Mouse (Mus musculus) spleen, adult 2 months (tissue): ENCODE measurements around the gene Apol7a. TPM values are rescaled to one million over a fixed set of nuclear protein-coding genes. Genes with fewer than 3 reads are reported as not detected.
A peak's percentile ranks its signal among the peaks of the same experiment; 100 is the strongest.

Source experiments
- DNase-seq, 2 experiments: peaks; one replicate each; pipeline versions ENCODE4 v3.0.0 to v3.0.0-alpha.2; 2012 to 2021; ENCODE audit warnings: low spot score in 2 of 2, low read depth in 1 of 2
- H3K27ac ChIP-seq: fragments of 200-500 bp; 2 replicates; pipeline ENCODE4 v1.5.1; 2012; ENCODE audit warnings: low read length, inconsistent platforms; ENCODE audit not compliant: insufficient read depth
- H3K27me3 ChIP-seq: fragments of 200-500 bp; 2 replicates; pipeline ENCODE4 v1.6.1; 2012; ENCODE audit warnings: mild to moderate bottlenecking, moderate library complexity, low read length, inconsistent platforms; ENCODE audit not compliant: control insufficient read depth, insufficient read depth
- H3K36me3 ChIP-seq: fragments of 200-500 bp; 2 replicates; pipeline ENCODE4 v1.6.1; 2012; ENCODE audit warnings: mild to moderate bottlenecking, low read length, inconsistent platforms; ENCODE audit not compliant: control insufficient read depth, insufficient read depth
- H3K4me1 ChIP-seq: fragments of 200-500 bp; 2 replicates; pipeline ENCODE4 v1.6.1; 2011; ENCODE audit warnings: inconsistent platforms; ENCODE audit not compliant: control insufficient read depth, insufficient read depth, insufficient read length
- H3K4me3 ChIP-seq: fragments of 200-500 bp; 2 replicates; pipeline ENCODE4 v1.5.1; 2011; ENCODE audit warnings: mild to moderate bottlenecking, inconsistent platforms; ENCODE audit not compliant: insufficient read depth, insufficient read length; ENCODE audit errors: extremely low read depth
- CTCF ChIP-seq: fragments of 200-500 bp; IDR thresholded peaks from 2 replicates; pipeline ENCODE4 v1.5.1; 2011; ENCODE audit warnings: mild to moderate bottlenecking, inconsistent platforms; ENCODE audit not compliant: insufficient read depth, insufficient read length, insufficient replicate concordance; ENCODE audit errors: extremely low read depth
- POLR2A ChIP-seq: fragments of 200-500 bp; IDR thresholded peaks from 2 replicates; pipeline ENCODE4 v1.6.1; 2011; ENCODE audit warnings: low read depth, low read length, inconsistent platforms
- WGBS: fragments of 180-500 bp; shearing (Covaris S2); methylation state at CpG from one replicate; pipeline ENCODE4 v1.1.7; 2018; 5-methylcytosine and 5-hydroxymethylcytosine counted together
- polyA plus RNA-seq: library from polyadenylated mRNA; depleted of rRNA; stranded (reverse); fragments of >200 nt; gene quantifications from 2 replicates; pipeline ENCODE4 v1.2.3, GENCODE M21; 2012; rRNA removed

Apol7a gene
- polyA plus RNA-seq, 1 experiment, result 0.18 TPM

GRCm38 (mm10) chr15:77344127-77345125 is 54.5 kb downstream of the Apol7a start:
- no peak for TF ChIP-seq POLR2A
- no peak for TF ChIP-seq CTCF
- Histone ChIP-seq H3K4me1 (no peaks in the 10 kb centered on the region), H3K4me3 (no peak overlapping the region), H3K27ac (no peak overlapping the region), H3K27me3 (no peaks in the 10 kb centered on the region), H3K36me3 (no peaks in the 10 kb centered on the region)
- DNase-seq, result no peak
- 71% methylated on average over 17 of the region's 17 CpGs for WGBS

- Histone ChIP-seq H3K27ac (no peak overlapping the region), H3K4me3 (no peak overlapping the region), H3K27me3 (no peaks in the 10 kb centered on the region), H3K4me1 (no peaks in the 10 kb centered on the region), H3K36me3 (no peaks in the 10 kb centered on the region)
- TF ChIP-seq CTCF, result peak; percentile 34; the same call in 1 of the 2 replicates
- TF ChIP-seq POLR2A, result no peak
- no peak for DNase-seq
- WGBS, result 5% methylated on average over 13 of the region's 13 CpGs
These were observed 55.3 kb downstream of the Apol7a start for GRCm38 (mm10) chr15:77343527-77344091.

- H3K27me3 ChIP-seq, result no peaks in the 10 kb centered on the region
- no peaks in the 10 kb centered on the region for H3K4me1 ChIP-seq
- H3K36me3 ChIP-seq, result no peaks in the 10 kb centered on the region
- H3K4me3 ChIP-seq, result no peak overlapping the region
- no peak for TF ChIP-seq POLR2A
- no peak for TF ChIP-seq CTCF
- no peak overlapping the region for H3K27ac ChIP-seq
- DNase-seq, result no peak
- 9% methylated on average over 18 of the region's 18 CpGs for WGBS
These were observed 55.9 kb downstream of the Apol7a start for GRCm38 (mm10) chr15:77342962-77343526.

GRCm38 (mm10) chr15:77342005-77342404 is 56.9 kb downstream of the Apol7a start:
- TF ChIP-seq CTCF (no peak), POLR2A (no peak)
- H3K27ac ChIP-seq, result no peak overlapping the region
- no peak overlapping the region for H3K4me3 ChIP-seq
- H3K4me1 ChIP-seq, result no peaks in the 10 kb centered on the region
- DNase-seq, result no peak
- 87% methylated on average over 6 of the region's 6 CpGs for WGBS
- H3K27me3 ChIP-seq, result no peaks in the 10 kb centered on the region
- no peaks in the 10 kb centered on the region for H3K36me3 ChIP-seq

- TF ChIP-seq POLR2A (no peak), CTCF (no peak)
- DNase-seq, result no peak
- no peak overlapping the region for H3K27ac ChIP-seq
- H3K4me1 ChIP-seq, result no peaks in the 10 kb centered on the region
- H3K4me3 ChIP-seq, result no peak overlapping the region
- no peaks in the 10 kb centered on the region for H3K36me3 ChIP-seq
- no peaks in the 10 kb centered on the region for H3K27me3 ChIP-seq
These were observed 58.3 kb downstream of the Apol7a start for GRCm38 (mm10) chr15:77340581-77340980.

GRCm38 (mm10) chr15:77338924-77339429 is 59.9 kb downstream of the Apol7a start:
- WGBS, result 86% methylated on average over 8 of the region's 8 CpGs
- H3K27ac ChIP-seq, result no peak overlapping the region
- no peak overlapping the region for H3K4me3 ChIP-seq
- TF ChIP-seq POLR2A, result no peak
- no peak for TF ChIP-seq CTCF
- H3K27me3 ChIP-seq, result no peaks in the 10 kb centered on the region
- no peaks in the 10 kb centered on the region for H3K36me3 ChIP-seq
- no peaks in the 10 kb centered on the region for H3K4me1 ChIP-seq
- no peak for DNase-seq

- 82% methylated on average over 7 of the region's 7 CpGs for WGBS
- Histone ChIP-seq H3K4me1 (no peaks in the 10 kb centered on the region), H3K36me3 (no peaks in the 10 kb centered on the region), H3K4me3 (no peak overlapping the region), H3K27ac (no peak overlapping the region), H3K27me3 (no peaks in the 10 kb centered on the region)
- no peak for DNase-seq
- no peak for TF ChIP-seq CTCF
- no peak for TF ChIP-seq POLR2A
These were observed 60.5 kb downstream of the Apol7a start for GRCm38 (mm10) chr15:77338451-77338850.

Other genes with a start within 250 kb of the Apol7a start
- gene Rbfox2, start 92.1 kb downstream of the Apol7a start, polyA plus RNA-seq, result 6.6 and 10.0 TPM in 2 replicates
- 0.50 and 0.67 TPM in 2 replicates for gene Apol9a, start 12.0 kb upstream of the Apol7a start, polyA plus RNA-seq
- gene Apol7b, start 48.4 kb upstream of the Apol7a start, polyA plus RNA-seq, result 0.11 and 0.19 TPM in 2 replicates
- gene Apol10a, start 77.9 kb upstream of the Apol7a start, polyA plus RNA-seq, result 0.04 and 0.13 TPM in 2 replicates
- 0.09 and 0.48 TPM in 2 replicates for gene Apol11a, start 109.2 kb upstream of the Apol7a start, polyA plus RNA-seq
- 27.9 and 29.8 TPM in 2 replicates for gene Apol7c, start 134.2 kb upstream of the Apol7a start, polyA plus RNA-seq
- gene 1700025B11Rik, start 162.8 kb upstream of the Apol7a start, polyA plus RNA-seq, result not detected in 2 replicates
- gene Apol10b, start 197.0 kb upstream of the Apol7a start, polyA plus RNA-seq, result 0.46 and 0.53 TPM in 2 replicates
- gene Gm36245, start 200.1 kb upstream of the Apol7a start, polyA plus RNA-seq, result 0.22 TPM in 1 of 2 replicates, not detected in the other
- gene Apol11b, start 244.2 kb upstream of the Apol7a start, polyA plus RNA-seq, result 4.4 and 16.3 TPM in 2 replicates